ENCODE assay signal across 18 mouse cellular contexts in genomic region chr12:27977548-27978256, GRCm38 (mm10).
DNase-seq lines count a peak whose midpoint lies in the region; ATAC-seq and TF ChIP-seq lines count a peak whose summit lies in the region.
"Had no signal": no experiment of that assay in that cellular context is flagged by ENCODE, and none has a peak within 500 bp of the region (broad histone marks: within the 10 kb centered on the region; RNA-seq: fewer than 3 reads in every experiment).

No protein-coding gene starts in this region.

- H3K27ac ChIP-seq in layer of hippocampus, adult 2 months, result peak overlapping the region; percentile 80
- peak overlapping the region; percentile 86 for H3K27ac ChIP-seq in forebrain, embryonic 12.5 days
- peak overlapping the region; percentile 98 for H3K27ac ChIP-seq in forebrain, embryonic 16.5 days (ENCODE audit: low read length)
- peak overlapping the region; percentile 47 for H3K27ac ChIP-seq in midbrain, embryonic 14.5 days (replicated peaks; ENCODE audit: low read depth, low read length)
- H3K27ac ChIP-seq in heart, embryonic 10.5 days, result no peak overlapping the region
- H3K27ac ChIP-seq in liver, embryonic 12.5 days, result no peak overlapping the region
- H3K27ac ChIP-seq: heart, embryonic 15.5 days; liver, embryonic 14.5 days had no signal

- peaks cover 18% of the 10 kb centered on the region for H3K4me1 ChIP-seq in forebrain, embryonic 12.5 days
- H3K4me1 ChIP-seq in forebrain, embryonic 16.5 days (replicated peaks; ENCODE audit: control insufficient read depth, insufficient read depth, low read length), result peaks cover 29% of the 10 kb centered on the region
- H3K4me1 ChIP-seq in midbrain, embryonic 14.5 days (ENCODE audit: control insufficient read depth, insufficient read depth, low read length), result peaks cover 7% of the 10 kb centered on the region; the same call in 1 of the 2 replicates
- H3K4me1 ChIP-seq in heart, embryonic 10.5 days, result no peaks in the 10 kb centered on the region
- no peaks in the 10 kb centered on the region for H3K4me1 ChIP-seq in liver, embryonic 12.5 days
- H3K4me1 ChIP-seq: heart, embryonic 15.5 days had no signal

- DNase-seq in layer of hippocampus, adult 2 months (ENCODE audit: low spot score in 2 of 2), result no peak
- no peak for DNase-seq in layer of hippocampus, adult 9-11 months
- peak; percentile 6 for DNase-seq in midbrain, embryonic 14.5 days
- DNase-seq in heart, embryonic 10.5 days (ENCODE audit: low spot score), result no peak
- DNase-seq in left cerebral cortex, adult 18-20 months (ENCODE audit: low spot score in 2 of 2), result no peak
- DNase-seq: adrenal gland, adult 8-10 months; cerebellum, adult 18-20 months; heart, adult 11 months; kidney, postnatal 25 days; left cerebral cortex, postnatal 4 days; lung, postnatal 10 days; thymus, adult 18-20 months had no signal

- H3K9me3 ChIP-seq in forebrain, embryonic 12.5 days, result no peaks in the 10 kb centered on the region
- H3K9me3 ChIP-seq in forebrain, embryonic 16.5 days (ENCODE audit: control insufficient read depth, low read length), result no peaks in the 10 kb centered on the region
- H3K9me3 ChIP-seq in midbrain, embryonic 14.5 days (ENCODE audit: control insufficient read depth, low read length), result no peaks in the 10 kb centered on the region
- H3K9me3 ChIP-seq in heart, embryonic 10.5 days, result no peaks in the 10 kb centered on the region
- H3K9me3 ChIP-seq in liver, embryonic 12.5 days (replicated peaks), result no peaks in the 10 kb centered on the region
- H3K9me3 ChIP-seq: heart, embryonic 15.5 days had no signal

- peak overlapping the region; percentile 27; the same call in 1 of the 2 replicates for H3K4me2 ChIP-seq in forebrain, embryonic 12.5 days
- no peak overlapping the region; the same call in 1 of the 2 replicates for H3K4me2 ChIP-seq in forebrain, embryonic 16.5 days (ENCODE audit: low read length)
- H3K4me2 ChIP-seq in midbrain, embryonic 14.5 days (ENCODE audit: low read length), result no peak overlapping the region
- H3K4me2 ChIP-seq in liver, embryonic 12.5 days, result no peak overlapping the region
- H3K4me2 ChIP-seq: heart, embryonic 15.5 days had no signal

- H3K9ac ChIP-seq in forebrain, embryonic 12.5 days, result no peak overlapping the region
- H3K9ac ChIP-seq in forebrain, embryonic 16.5 days (replicated peaks; ENCODE audit: low read depth, low read length), result no peak overlapping the region; the same call in 1 of the 2 replicates
- no peak overlapping the region for H3K9ac ChIP-seq in midbrain, embryonic 14.5 days (replicated peaks; ENCODE audit: low read length)
- no peak overlapping the region for H3K9ac ChIP-seq in liver, embryonic 12.5 days
- H3K9ac ChIP-seq: heart, embryonic 15.5 days; liver, embryonic 14.5 days had no signal

- peak; percentile 44; the same call in 1 of the 2 replicates for ATAC-seq in forebrain, embryonic 12.5 days (ENCODE audit: low FRiP score)
- peak; percentile 39; the same call in 1 of the 2 replicates for ATAC-seq in forebrain, embryonic 16.5 days
- no peak for ATAC-seq in midbrain, embryonic 14.5 days (ENCODE audit: low FRiP score, low TSS enrichment)
- no peak for ATAC-seq in liver, embryonic 12.5 days
- ATAC-seq: CD4-positive, CD25-positive, alpha-beta regulatory T cell, adult 4 months had no signal

- no peaks in the 10 kb centered on the region for H3K27me3 ChIP-seq in forebrain, embryonic 12.5 days
- H3K27me3 ChIP-seq in forebrain, embryonic 16.5 days (replicated peaks; ENCODE audit: control insufficient read depth, insufficient read depth, low read length), result no peaks in the 10 kb centered on the region
- no peaks in the 10 kb centered on the region for H3K27me3 ChIP-seq in midbrain, embryonic 14.5 days (ENCODE audit: control insufficient read depth, insufficient read depth, low read length)
- H3K27me3 ChIP-seq in heart, embryonic 10.5 days (ENCODE audit: insufficient read depth, poor library complexity, severe bottlenecking), result no peaks in the 10 kb centered on the region
- H3K27me3 ChIP-seq in liver, embryonic 12.5 days (replicated peaks), result no peaks in the 10 kb centered on the region
- H3K27me3 ChIP-seq: heart, embryonic 15.5 days had no signal

- WGBS in forebrain, embryonic 12.5 days, result 66% methylated on average over 9 of the region's 9 CpGs
- WGBS in forebrain, embryonic 16.5 days, result 38% methylated on average over 9 of the region's 9 CpGs
- 36% methylated on average over 9 of the region's 9 CpGs for whole genome bisulfite sequencing in midbrain, embryonic 14.5 days
- WGBS in heart, embryonic 10.5 days, result 77% methylated on average over 9 of the region's 9 CpGs
- 57% methylated on average over 9 of the region's 9 CpGs for WGBS in liver, embryonic 12.5 days (ENCODE audit: insufficient replicate concordance)

- no peak for TF ChIP-seq CTCF in layer of hippocampus, adult 2 months (conservative IDR thresholded peaks at IDR 0.05)

- H3K36me3 ChIP-seq in forebrain, embryonic 12.5 days (replicated peaks), result no peaks in the 10 kb centered on the region
- no peaks in the 10 kb centered on the region for H3K36me3 ChIP-seq in forebrain, embryonic 16.5 days (ENCODE audit: control insufficient read depth, insufficient read depth)
- no peaks in the 10 kb centered on the region for H3K36me3 ChIP-seq in midbrain, embryonic 14.5 days (ENCODE audit: control insufficient read depth, insufficient read depth, low read length)
- no peaks in the 10 kb centered on the region for H3K36me3 ChIP-seq in heart, embryonic 10.5 days
- no peaks in the 10 kb centered on the region for H3K36me3 ChIP-seq in liver, embryonic 12.5 days
- H3K36me3 ChIP-seq: heart, embryonic 15.5 days had no signal

- H3K4me3 ChIP-seq in layer of hippocampus, adult 2 months, result no peak overlapping the region
- no peak overlapping the region for H3K4me3 ChIP-seq in forebrain, embryonic 12.5 days (replicated peaks)
- H3K4me3 ChIP-seq in forebrain, embryonic 16.5 days (replicated peaks; ENCODE audit: low read length), result no peak overlapping the region
- H3K4me3 ChIP-seq in midbrain, embryonic 14.5 days (replicated peaks; ENCODE audit: low read depth, low read length), result no peak overlapping the region
- H3K4me3 ChIP-seq in heart, embryonic 10.5 days, result no peak overlapping the region
- H3K4me3 ChIP-seq in liver, embryonic 12.5 days, result no peak overlapping the region
- H3K4me3 ChIP-seq: heart, embryonic 15.5 days had no signal

Comparison
In these comparisons a context has a peak if more than half of its experiments do, and no peak if none do; other contexts are left out.
1. H3K27ac ChIP-seq: peak in layer of hippocampus, adult 2 months (single experiment), forebrain, embryonic 12.5 days (single experiment), forebrain, embryonic 16.5 days (single experiment) and midbrain, embryonic 14.5 days (single experiment); none in heart, embryonic 10.5 days (single experiment) and liver, embryonic 12.5 days (single experiment).
2. ATAC-seq: peak in forebrain, embryonic 12.5 days (single experiment) and forebrain, embryonic 16.5 days (single experiment); none in midbrain, embryonic 14.5 days (single experiment) and liver, embryonic 12.5 days (single experiment).